Mouse (Mus musculus) hindbrain, embryonic 10.5 days (tissue): ENCODE measurements at regions not wholly inside any gene's neighbourhood (a gene's known extent, or its start where the extent isn't known, plus 50 kb on each side); places are given as distances from the start of the nearest gene placed in this dataset.

Experiments used
- DNase-seq: peaks from one replicate; pipeline ENCODE4 v3.0.0-alpha.2; 2017; ENCODE audit warnings: low spot score
- H3K27ac ChIP-seq: fragments of 300-500 bp; sonication (generic); 2 replicates; pipeline ENCODE4 v1.5.1; 2016; ENCODE audit warnings: mild to moderate bottlenecking, moderate library complexity
- H3K27me3 ChIP-seq: fragments of 300-500 bp; sonication (generic); 2 replicates; pipeline ENCODE4 v1.6.1; 2016; ENCODE audit warnings: mild to moderate bottlenecking; ENCODE audit not compliant: poor library complexity, insufficient read depth, severe bottlenecking
- H3K36me3 ChIP-seq: fragments of 300-500 bp; sonication (generic); 2 replicates; pipeline ENCODE4 v1.6.1; 2016; ENCODE audit warnings: mild to moderate bottlenecking, moderate library complexity
- H3K4me1 ChIP-seq: fragments of 300-500 bp; sonication (generic); replicated peaks from 2 replicates; pipeline ENCODE4 v1.6.1; 2016; ENCODE audit warnings: mild to moderate bottlenecking
- H3K4me3 ChIP-seq: fragments of 300-500 bp; sonication (generic); 2 replicates; pipeline ENCODE4 v1.5.1; 2016; ENCODE audit warnings: mild to moderate bottlenecking, moderate library complexity
- H3K9me3 ChIP-seq: fragments of 300-500 bp; sonication (generic); 2 replicates; pipeline ENCODE4 v1.6.1; 2016; ENCODE audit warnings: mild to moderate bottlenecking, moderate library complexity
- whole genome bisulfite sequencing: fragments of 180-500 bp; shearing (Covaris S2); methylation state at CpG from one replicate; pipeline ENCODE4 v1.1.7; 2016; 5-methylcytosine and 5-hydroxymethylcytosine counted together

DNA sequence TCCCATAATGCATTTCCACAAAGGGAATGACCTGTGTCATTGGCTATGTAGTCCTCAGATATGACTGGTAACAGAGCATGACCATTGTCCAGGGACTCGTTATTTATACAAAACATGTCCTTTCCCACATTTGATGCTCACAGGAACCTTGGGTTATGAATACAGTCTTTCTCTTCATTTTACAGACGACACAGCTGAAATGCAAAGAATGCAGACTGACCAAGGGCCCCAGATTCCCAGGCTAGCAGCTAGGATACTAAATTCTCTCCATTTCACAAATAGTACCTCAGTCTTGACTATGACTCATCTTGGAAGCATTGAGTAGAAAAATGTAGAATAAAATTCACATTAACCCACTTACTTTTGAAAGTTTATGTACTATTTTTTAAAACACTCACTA lies 182.7 kb upstream of the Sox4 start:
- Histone ChIP-seq H3K27me3 (no peaks in the 10 kb centered on the region), H3K4me3 (no peak overlapping the region), H3K9me3 (0 out of 2 replicates have a peak, but pooled peaks cover 3% of the 10 kb centered on the region), H3K27ac (no peak overlapping the region), H3K4me1 (no peaks in the 10 kb centered on the region), H3K36me3 (no peaks in the 10 kb centered on the region)
- DNase-seq = no peak
- WGBS = 77% methylated on average over 2 of the region's 2 CpGs

DNA sequence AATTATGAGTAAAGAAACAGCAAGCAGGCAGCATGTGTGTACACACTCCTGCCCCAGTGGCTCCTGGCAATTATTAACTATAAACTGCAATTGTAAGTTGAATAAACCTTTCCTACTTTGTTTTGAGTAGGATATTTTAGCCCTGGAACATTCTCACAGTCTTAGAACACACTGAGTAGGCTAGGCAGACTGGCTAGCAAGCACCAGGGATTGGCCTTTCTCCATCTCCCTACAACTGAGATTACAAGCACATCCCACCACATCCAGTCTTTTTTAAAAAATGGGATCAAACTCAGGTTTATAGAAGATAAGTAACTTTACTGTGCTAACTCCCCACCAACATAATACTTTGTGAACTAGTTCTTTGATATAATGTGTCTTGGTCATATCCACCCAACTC lies 174.0 kb upstream of the Sox4 start:
- no peaks in the 10 kb centered on the region for H3K36me3 ChIP-seq
- H3K4me3 ChIP-seq = no peak overlapping the region
- DNase-seq = no peak
- H3K27me3 ChIP-seq = no peaks in the 10 kb centered on the region
- no peaks in the 10 kb centered on the region for H3K4me1 ChIP-seq
- H3K9me3 ChIP-seq = no peaks in the 10 kb centered on the region
- H3K27ac ChIP-seq = no peak overlapping the region

GRCm38 (mm10) chr13:29123477-29123876 lies 170.0 kb upstream of the Sox4 start:
- Histone ChIP-seq H3K4me3 (no peak overlapping the region), H3K9me3 (no peaks in the 10 kb centered on the region), H3K36me3 (no peaks in the 10 kb centered on the region), H3K27me3 (no peaks in the 10 kb centered on the region), H3K27ac (no peak overlapping the region), H3K4me1 (no peaks in the 10 kb centered on the region)
- DNase-seq = no peak
- 89% methylated on average over 7 of the region's 7 CpGs for WGBS

GRCm38 (mm10) chr13:29121121-29121520 lies 167.6 kb upstream of the Sox4 start:
- Histone ChIP-seq H3K27ac (no peak overlapping the region), H3K9me3 (no peaks in the 10 kb centered on the region), H3K4me1 (no peaks in the 10 kb centered on the region), H3K27me3 (no peaks in the 10 kb centered on the region), H3K4me3 (no peak overlapping the region), H3K36me3 (no peaks in the 10 kb centered on the region)
- no peak for DNase-seq
- 83% methylated on average over 5 of the region's 5 CpGs for WGBS

GRCm38 (mm10) chr13:29119357-29119756 lies 165.8 kb upstream of the Sox4 start:
- H3K36me3 ChIP-seq = no peaks in the 10 kb centered on the region
- no peaks in the 10 kb centered on the region for H3K9me3 ChIP-seq
- no peaks in the 10 kb centered on the region for H3K27me3 ChIP-seq
- DNase-seq = no peak
- 88% methylated on average over 1 of the region's 1 CpGs for WGBS
- no peak overlapping the region for H3K4me3 ChIP-seq
- no peaks in the 10 kb centered on the region for H3K4me1 ChIP-seq
- no peak overlapping the region for H3K27ac ChIP-seq

DNA sequence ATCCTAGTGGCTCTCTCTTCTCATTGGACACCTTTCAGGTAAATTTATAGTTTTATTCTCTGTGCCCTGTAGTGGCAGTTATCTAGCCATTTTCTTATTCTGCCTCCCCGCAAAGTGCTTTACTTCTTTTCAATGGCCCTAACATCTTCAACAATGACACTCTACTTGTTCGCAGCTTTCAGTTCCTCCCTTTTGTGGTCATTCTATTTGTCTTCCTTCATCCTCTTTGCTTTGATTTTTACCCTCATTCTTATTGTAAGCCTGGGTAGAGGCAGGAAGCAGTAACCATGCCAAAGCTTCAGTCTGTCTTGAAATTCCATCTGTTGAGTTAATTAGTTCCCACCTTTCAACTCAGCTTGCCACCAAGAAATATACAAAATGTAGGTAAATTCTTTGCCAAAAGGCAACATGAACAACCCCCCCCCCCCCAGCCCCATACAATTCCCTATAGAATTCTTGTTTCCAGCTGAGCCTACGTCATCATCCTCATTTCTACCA lies 161.5 kb upstream of the Sox4 start:
- Histone ChIP-seq H3K4me3 (no peak overlapping the region), H3K36me3 (no peaks in the 10 kb centered on the region), H3K9me3 (no peaks in the 10 kb centered on the region), H3K27me3 (no peaks in the 10 kb centered on the region), H3K27ac (no peak overlapping the region), H3K4me1 (no peaks in the 10 kb centered on the region)
- no peak for DNase-seq
- 89% methylated on average over 3 of the region's 3 CpGs for WGBS

DNA sequence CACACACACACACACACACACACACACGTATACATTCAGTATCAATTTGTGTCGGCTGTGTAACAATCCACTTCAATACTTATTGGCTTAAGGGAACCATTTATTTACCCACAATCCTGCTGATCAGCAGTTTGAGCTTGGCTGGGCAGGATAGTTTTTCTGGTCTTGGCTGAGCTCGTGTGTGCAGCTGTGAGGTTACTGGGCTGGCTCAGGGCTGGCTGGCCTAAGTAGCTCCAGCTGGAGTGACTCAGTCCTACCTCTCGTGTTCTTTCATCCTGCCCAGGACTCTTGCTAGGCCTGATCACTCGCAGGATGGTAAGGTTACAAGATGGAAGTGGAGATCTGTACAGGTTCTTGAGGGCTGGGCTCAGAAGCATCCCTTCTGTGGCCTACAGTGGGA lies 156.6 kb upstream of the Sox4 start:
- 83% methylated on average over 5 of the region's 5 CpGs for WGBS
- no peak for DNase-seq
- H3K4me1 ChIP-seq = no peaks in the 10 kb centered on the region

GRCm38 (mm10) chr13:29109064-29109856 lies 155.7 kb upstream of the Sox4 start:
- Histone ChIP-seq H3K9me3 (no peaks in the 10 kb centered on the region), H3K27me3 (no peaks in the 10 kb centered on the region), H3K4me1 (no peaks in the 10 kb centered on the region), H3K4me3 (no peak overlapping the region), H3K27ac (no peak overlapping the region), H3K36me3 (no peaks in the 10 kb centered on the region)
- 78% methylated on average over 18 of the region's 18 CpGs for WGBS
- no peak for DNase-seq

More for the DNA sequence above, 156.6 kb upstream of the Sox4 start:
- no peaks in the 10 kb centered on the region for H3K36me3 ChIP-seq
- H3K4me3 ChIP-seq = no peak overlapping the region
- H3K9me3 ChIP-seq = no peaks in the 10 kb centered on the region
- H3K27ac ChIP-seq = no peak overlapping the region
- no peaks in the 10 kb centered on the region for H3K27me3 ChIP-seq

DNA sequence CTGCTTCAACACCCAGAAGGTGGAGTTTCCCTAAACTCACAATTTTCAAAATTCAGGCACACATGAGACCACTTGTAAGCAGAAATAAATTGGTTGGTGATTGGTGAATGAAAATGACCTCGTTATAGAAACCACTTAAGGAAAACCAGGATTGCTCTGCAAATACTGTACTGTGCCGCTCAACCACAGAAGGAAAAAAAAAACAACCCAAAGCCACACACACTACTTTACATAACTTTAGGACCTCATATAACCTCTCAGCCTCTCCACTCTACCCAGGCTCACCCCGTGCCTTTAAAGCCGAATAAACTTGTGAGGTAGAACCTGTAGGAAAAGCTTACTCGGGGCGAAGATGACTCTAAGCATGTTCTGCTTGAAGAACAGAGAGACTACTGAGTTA lies 154.7 kb upstream of the Sox4 start:
- Histone ChIP-seq H3K27me3 (no peaks in the 10 kb centered on the region), H3K4me3 (no peak overlapping the region), H3K27ac (no peak overlapping the region), H3K36me3 (no peaks in the 10 kb centered on the region), H3K9me3 (no peaks in the 10 kb centered on the region), H3K4me1 (no peaks in the 10 kb centered on the region)
- DNase-seq = no peak
- 96% methylated on average over 6 of the region's 6 CpGs for WGBS

GRCm38 (mm10) chr13:29092166-29092565 lies 138.7 kb upstream of the Sox4 start:
- Histone ChIP-seq H3K4me1 (no peaks in the 10 kb centered on the region), H3K27me3 (no peaks in the 10 kb centered on the region), H3K36me3 (no peaks in the 10 kb centered on the region), H3K4me3 (no peak overlapping the region), H3K27ac (no peak overlapping the region), H3K9me3 (no peaks in the 10 kb centered on the region)
- no peak for DNase-seq
- WGBS = 94% methylated on average over 5 of the region's 5 CpGs

DNA sequence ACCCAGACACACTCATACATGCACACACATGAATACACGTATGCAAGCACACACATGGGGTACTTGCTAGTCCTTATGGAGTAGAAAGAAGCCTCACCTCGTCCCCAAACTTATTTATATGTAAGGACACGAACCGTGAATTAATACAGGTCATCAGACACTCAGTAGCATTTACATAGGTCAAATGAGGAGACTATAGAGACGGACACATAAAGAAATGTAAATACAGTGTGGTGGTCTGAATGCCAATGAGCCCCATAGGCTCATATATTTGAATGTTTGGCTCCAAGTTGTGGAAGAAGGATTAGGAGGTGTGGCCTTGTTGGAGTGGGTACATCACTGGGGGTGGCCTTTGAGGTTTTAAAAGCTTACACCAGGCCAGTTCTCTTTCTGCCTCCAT lies 133.3 kb upstream of the Sox4 start:
- Histone ChIP-seq H3K27ac (no peak overlapping the region), H3K36me3 (no peaks in the 10 kb centered on the region), H3K9me3 (no peaks in the 10 kb centered on the region), H3K4me1 (no peaks in the 10 kb centered on the region), H3K4me3 (no peak overlapping the region), H3K27me3 (no peaks in the 10 kb centered on the region)
- no peak for DNase-seq
- WGBS = 67% methylated on average over 5 of the region's 5 CpGs

DNA sequence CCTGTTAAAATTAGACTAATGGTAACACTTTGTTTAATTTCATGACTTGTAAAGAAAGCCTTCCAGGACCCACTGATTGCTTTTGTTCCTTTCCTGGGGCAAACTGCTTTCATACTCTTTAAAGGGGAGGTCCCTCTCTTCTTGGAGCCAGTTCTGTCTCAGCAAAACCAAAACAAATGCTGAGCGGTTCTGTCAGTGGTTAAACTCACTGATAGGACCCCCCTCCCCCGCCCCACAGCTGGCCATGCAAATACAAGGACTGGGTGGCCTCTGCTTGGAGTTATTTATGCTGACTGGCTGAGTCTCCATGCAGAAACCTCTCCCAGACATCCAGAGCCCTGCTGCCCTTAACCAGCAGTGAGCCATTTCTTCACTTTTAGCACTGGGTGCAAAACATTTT lies 127.6 kb upstream of the Sox4 start:
- Histone ChIP-seq H3K9me3 (no peaks in the 10 kb centered on the region), H3K4me1 (peaks cover 6% of the 10 kb centered on the region), H3K4me3 (no peak overlapping the region), H3K27ac (no peak overlapping the region), H3K36me3 (no peaks in the 10 kb centered on the region), H3K27me3 (no peaks in the 10 kb centered on the region)
- 16% methylated on average over 2 of the region's 2 CpGs for WGBS
- DNase-seq = no peak

DNA sequence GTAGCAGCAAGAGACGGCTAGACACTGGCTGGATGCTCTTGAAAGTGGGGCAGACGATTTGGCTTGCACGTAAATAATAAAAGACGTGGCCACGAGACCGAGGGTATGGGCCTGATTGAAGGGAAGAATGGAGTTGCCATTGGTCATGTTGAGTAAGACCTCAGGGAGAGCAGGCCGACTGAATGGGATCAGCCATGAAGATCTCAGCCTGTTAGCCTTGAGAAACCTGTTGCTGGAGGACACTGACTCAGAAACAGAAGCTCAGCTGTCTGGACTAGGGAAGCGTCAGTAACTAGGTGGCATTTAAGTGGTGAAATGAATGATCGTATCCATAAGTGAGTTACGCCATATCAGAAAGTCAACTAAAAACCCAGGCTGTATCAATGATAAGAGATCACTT lies 126.3 kb upstream of the Sox4 start:
- no peaks in the 10 kb centered on the region for H3K36me3 ChIP-seq
- peaks cover 6% of the 10 kb centered on the region for H3K4me1 ChIP-seq
- H3K9me3 ChIP-seq = no peaks in the 10 kb centered on the region
- H3K27ac ChIP-seq = no peak overlapping the region
- no peaks in the 10 kb centered on the region for H3K27me3 ChIP-seq
- H3K4me3 ChIP-seq = no peak overlapping the region
- WGBS = 93% methylated on average over 10 of the region's 10 CpGs
- DNase-seq = no peak

DNA sequence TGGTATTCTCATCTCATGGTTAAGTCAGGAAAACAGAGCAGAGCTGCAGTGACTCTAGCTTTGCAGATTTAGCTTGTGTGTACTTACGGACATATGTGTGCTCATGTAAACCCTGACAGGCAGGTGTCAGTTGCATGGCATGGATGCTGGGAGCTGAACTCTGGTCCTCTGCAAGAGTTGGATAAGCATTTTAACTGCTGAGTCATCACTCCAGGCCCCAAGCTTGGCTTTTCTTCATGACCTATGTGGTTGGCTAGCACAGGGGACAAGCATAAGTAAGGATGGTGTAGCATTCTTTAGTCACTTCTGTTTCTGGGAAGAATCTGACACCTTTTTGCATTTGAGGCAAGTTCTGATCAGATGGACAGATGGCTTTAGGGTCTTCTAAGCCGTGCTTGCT lies 120.1 kb upstream of the Sox4 start:
- Histone ChIP-seq H3K9me3 (no peaks in the 10 kb centered on the region), H3K4me1 (no peaks in the 10 kb centered on the region), H3K4me3 (no peak overlapping the region), H3K27ac (no peak overlapping the region), H3K27me3 (no peaks in the 10 kb centered on the region), H3K36me3 (no peaks in the 10 kb centered on the region)
- DNase-seq = no peak
- WGBS = 90% methylated on average over 2 of the region's 2 CpGs
